Comparison of ENCODE assay signal across 21 mouse cellular contexts in the genomic region with DNA sequence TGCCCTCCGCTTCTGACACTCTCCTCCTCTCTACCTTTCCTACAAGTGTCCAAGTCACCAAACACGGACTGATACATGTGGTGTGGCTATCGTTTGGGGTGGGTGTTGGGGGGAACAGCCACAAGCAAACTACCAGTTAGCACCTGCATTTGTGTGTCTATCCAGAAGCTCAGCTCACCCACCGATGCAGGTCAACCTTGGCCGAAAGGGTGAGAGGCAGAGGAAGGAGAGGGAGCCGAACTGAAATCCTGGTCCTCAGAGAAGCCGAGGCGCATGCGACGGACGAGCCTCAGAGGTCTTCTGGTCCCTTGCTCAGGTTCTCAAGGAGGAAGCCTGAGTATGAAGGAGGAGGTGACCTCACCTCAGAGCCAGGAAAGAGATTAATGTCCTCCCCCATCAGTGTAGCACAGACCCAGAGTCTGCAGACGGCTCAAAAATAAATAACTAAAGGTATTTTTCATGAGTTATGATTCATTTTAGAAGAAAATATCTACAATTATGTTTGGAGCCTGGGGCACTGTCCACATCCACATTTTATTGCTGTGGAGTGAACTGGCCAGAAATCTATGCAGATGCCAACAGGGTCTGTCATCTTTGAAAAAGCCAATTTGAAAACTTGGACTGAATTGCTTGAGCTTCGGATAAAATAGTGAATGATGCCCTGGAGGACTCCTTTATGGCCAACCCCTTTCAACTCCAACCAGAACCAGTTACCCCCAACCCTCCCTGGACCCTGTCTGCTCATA. TPM values are rescaled to one million over a fixed set of nuclear protein-coding genes. Genes with fewer than 3 reads are reported as not detected.
DNase-seq lines count a peak whose midpoint lies in the region.
"Had no signal": no experiment of that assay in that cellular context is flagged by ENCODE, and none has a peak within 500 bp of the region (broad histone marks: within the 10 kb centered on the region; RNA-seq: fewer than 3 reads in every experiment).

No protein-coding gene starts in this region.

- H3K9me3 ChIP-seq in heart, embryonic 10.5 days: no peaks in the 10 kb centered on the region

- H3K4me1 ChIP-seq in heart, embryonic 10.5 days: peaks cover 29% of the 10 kb centered on the region

- H3K27ac ChIP-seq in heart, embryonic 10.5 days: no peak overlapping the region

- peak; percentile 92 for DNase-seq in heart, adult 11 months
- DNase-seq in heart, embryonic 10.5 days (ENCODE audit: low spot score): no peak
- DNase-seq in 3T3-L1 (ENCODE audit: low read depth, low spot score) (peak; percentile 67), NIH3T3 (ENCODE audit: low read depth) (peak; percentile 77)
- DNase-seq in c-Kit-positive CD71-positive TER-119-positive erythroid progenitor cells, embryonic 14.5 days (ENCODE audit: low spot score): no peak
- no peak for DNase-seq in layer of hippocampus, adult 9-11 months
- DNase-seq: adrenal gland, adult 2 months; adrenal gland, adult 8-10 months; adrenal gland, postnatal 10 days; adrenal gland, postnatal 14 days; adrenal gland, postnatal 25 days; adrenal gland, postnatal 36 days; B cell, adult 2 months; cerebellum, adult 11 months; cerebellum, adult 11-12 months; cerebellum, adult 18-20 months; cerebellum, adult 2 months; cerebellum, adult 8-10 months; cerebellum, adult 9-10 months had no signal

- no peaks in the 10 kb centered on the region for H3K36me3 ChIP-seq in heart, embryonic 10.5 days
- H3K36me3 ChIP-seq: G1E had no signal

- H3K4me3 ChIP-seq in heart, embryonic 10.5 days: no peak overlapping the region

- 90% methylated on average over 13 of the region's 13 CpGs for WGBS in heart, embryonic 10.5 days

- peaks cover 22% of the 10 kb centered on the region for H3K27me3 ChIP-seq in heart, embryonic 10.5 days (ENCODE audit: insufficient read depth, poor library complexity, severe bottlenecking)
- H3K27me3 ChIP-seq: Patski had no signal

RNA-seq across cellular contexts. Expression of a gene that starts 2.0 kb away (rescaled TPM):
- polyA plus RNA-seq in heart, embryonic 10.5 days (2016; fragmentation: Nextera tagmentation; extraction: Ambion mirVana): 21.7 and 27.0 TPM in 2 replicates
- polyA plus RNA-seq: G1E had no signal

Comparison
In these comparisons a context has a peak if more than half of its experiments do, and no peak if none do; other contexts are left out.
1. DNase-seq: peak in heart, adult 11 months (single experiment), 3T3-L1 (single experiment) and NIH3T3 (single experiment); none in heart, embryonic 10.5 days (single experiment), c-Kit-positive CD71-positive TER-119-positive erythroid progenitor cells, embryonic 14.5 days (single experiment) and layer of hippocampus, adult 9-11 months (single experiment).